Mouse (Mus musculus): ENCODE measurements around the gene Svs4.
"Not testable (repeated sequence)": the region's sequence is repeated elsewhere in the genome, so short reads cannot be mapped to it uniquely, and the experiment has no call there.

The Svs4 gene

DNA sequence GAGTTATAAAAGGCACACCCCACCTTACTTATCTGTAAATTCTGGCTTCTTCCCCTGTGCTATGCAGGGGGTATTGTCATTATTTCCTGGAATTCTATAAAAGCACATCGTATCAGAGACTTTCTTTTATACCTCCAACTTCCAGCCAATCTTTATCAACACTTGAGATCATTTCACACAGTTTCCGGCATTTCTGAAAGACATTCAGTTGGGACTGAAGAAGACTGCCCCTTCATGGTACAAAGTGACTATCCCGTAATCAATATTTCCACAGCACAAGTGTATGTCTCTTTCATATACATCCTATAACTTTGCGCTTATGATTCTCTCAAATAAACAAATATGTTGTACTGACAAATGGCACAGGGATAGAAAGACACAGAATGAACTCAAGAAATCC, at the start of gene Svs4:
TSS of gene Svs4 (minus strand) at position 101 of the 400 bp plus-strand sequence.
- no peak for DNase-seq (ENCODE audit: low spot score)

DNA sequence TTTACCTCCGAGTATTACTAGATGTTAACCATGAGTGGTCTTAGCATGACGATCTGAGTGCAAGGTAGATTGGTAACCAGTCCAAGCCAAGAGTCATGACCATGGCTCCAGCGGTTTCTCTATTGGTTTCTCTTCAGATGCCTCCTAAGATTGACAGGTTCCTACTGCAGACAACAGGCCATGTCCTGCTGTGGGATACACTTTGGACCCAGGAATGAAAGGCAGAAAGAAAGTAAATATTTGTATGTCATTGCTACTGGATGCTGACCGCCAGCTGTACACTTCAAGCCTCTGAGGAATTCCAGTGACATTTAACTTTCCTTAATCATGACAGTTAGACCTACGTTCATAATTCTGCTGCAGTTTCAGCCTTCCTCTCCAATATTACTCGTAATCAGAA, 42.7 kb upstream of the Svs4 start:
- DNase-seq (ENCODE audit: low spot score), result no peak

DNA sequence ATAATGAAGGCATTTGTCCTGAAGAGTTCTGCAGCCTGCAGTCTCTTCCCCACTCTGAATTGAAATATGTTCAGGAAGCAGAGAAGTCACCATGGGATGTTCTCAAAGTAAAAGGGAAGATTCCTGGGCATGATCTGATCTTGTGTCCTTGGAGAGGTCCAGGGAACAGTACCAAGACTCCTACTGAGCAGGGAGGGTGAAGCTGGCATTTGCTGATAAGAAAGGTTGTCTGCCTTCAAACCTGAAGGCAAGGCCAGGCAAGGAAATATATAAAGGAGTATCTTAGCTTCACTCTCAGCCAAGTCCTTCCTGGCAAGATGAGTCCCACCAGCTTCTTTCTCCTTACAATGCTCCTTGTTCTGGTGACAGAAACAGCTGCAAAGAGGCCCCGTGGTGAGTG, 38.2 kb upstream of the Svs4 start, which contains the start of gene Svs6:
TSS of gene Svs6 (plus strand) at position 301 of the 400 bp plus-strand sequence.
- DNase-seq (ENCODE audit: low spot score), result not testable (repeated sequence)

DNA sequence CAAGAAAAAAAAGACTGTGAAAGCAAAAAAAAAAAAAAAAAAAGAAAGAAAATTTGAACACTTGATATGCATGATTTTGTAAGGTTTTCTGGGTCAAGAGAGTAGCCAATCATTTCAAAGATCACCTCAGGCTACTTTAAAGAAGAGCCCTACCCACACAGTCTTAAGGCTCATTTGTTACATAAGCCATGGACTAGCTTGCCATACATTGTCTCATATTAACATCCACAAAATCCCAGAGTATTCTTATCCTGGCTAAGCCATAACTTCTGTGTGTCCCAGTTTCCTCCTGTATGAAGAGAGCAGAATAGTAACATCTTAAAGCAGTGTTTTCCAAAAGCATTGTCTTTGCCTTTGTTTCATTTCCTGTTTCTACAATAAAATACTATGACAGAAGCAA, 37.2 kb upstream of the Svs4 start:
- not testable (repeated sequence) for DNase-seq (ENCODE audit: low spot score)

DNA sequence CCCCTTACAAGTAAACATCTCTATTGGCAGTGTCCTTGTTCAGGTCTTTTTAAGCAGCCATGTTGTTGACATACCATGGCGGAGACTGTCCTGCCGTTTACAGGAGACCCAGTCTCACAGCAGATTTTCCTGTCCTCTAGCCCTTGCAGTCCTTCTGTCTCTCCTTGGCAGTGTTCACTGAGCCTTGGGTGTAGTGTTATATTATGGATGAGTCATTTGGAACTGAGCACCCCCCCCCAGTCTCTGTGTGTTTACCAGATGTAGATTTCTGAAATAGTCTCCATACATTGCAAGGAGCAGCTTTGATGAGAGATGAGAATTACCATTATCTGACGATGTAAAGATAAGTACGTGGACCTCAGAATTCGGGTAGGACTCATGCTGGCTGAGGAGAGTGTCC, 34.3 kb upstream of the Svs4 start:
- no peak for DNase-seq (ENCODE audit: low spot score)

DNA sequence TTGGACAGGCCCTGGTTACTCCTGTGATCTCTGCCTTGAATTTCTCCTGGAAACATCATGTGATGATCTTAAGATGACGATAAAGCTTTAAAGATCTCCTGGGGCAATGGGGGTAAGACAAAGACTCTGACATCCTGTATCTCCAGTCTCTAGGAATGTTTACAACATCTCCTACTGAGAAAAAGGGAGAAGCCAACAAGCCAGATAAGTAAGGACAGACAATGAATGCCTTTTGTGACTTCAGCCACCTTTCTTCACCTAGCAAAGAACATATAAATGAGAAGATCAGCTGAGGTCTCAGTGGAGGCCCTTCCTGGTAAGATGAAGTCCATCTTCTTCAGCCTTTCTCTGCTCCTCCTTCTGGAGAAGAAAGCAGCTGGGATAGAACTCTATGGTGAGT, 10.7 kb upstream of the Svs4 start, which contains the start of gene Svs3a:
TSS of gene Svs3a (plus strand) at position 301 of the 400 bp plus-strand sequence.
- DNase-seq (ENCODE audit: low spot score), result not testable (repeated sequence)

DNA sequence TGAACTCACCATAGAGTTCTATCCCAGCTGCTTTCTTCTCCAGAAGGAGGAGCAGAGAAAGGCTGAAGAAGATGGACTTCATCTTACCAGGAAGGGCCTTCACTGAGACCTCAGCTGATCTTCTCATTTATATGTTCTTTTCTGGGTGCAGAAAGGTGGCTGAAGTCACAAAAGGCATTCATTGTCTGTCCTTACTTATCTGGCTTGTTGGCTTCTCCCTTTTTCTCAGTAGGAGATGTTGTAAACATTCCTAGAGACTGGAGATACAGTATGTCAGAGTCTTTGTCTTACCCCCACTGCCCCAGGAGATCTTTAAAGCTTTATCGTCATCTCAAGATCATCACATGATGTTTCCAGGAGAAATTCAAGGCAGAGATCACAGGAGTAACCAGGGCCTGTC, 21.7 kb downstream of the Svs4 start, which contains the start of gene Svs3b:
TSS of gene Svs3b (minus strand) at position 101 of the 400 bp plus-strand sequence.
- DNase-seq (ENCODE audit: low spot score), result not testable (repeated sequence)

DNA sequence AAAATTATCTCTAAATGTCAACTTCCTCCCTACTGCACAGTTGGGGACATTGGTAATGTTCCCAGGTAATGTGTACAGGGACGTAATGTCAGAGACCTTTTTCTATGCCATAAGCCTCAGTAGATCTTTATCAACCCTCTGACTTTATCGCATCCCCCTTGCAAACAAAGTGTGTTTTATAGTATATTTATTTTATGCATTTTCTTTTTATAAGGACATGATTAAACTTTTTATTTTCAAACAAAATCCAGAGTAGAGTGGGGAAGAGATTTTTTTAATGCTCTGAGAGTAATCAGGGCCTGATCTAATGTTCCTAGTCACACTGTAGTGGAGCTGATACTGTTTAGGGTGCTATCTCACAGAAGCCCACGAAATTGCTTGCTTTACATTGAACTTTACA, 39.9 kb downstream of the Svs4 start, which contains the start of gene Svs2:
TSS of gene Svs2 (minus strand) at position 101 of the 400 bp plus-strand sequence.
- DNase-seq (ENCODE audit: low spot score), result no peak

DNA sequence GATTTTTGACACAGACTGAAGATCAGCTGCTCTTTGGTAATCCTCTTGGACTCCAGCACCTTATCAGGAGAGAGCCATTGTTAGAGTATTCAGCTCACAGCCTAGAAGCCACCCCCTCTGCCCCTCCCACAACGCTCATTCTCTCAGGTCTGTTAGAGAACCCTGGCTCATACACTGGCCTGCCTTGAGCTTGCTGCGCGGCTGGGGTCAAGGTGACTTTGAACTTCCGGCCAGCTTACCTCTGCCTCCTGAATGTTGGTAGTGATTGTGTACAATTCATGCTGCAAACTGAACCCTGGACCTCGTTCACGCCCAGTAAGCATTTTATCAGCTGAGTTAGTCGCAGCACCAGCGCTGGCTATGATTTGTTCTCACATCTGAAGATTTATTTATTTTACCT, 45.6 kb downstream of the Svs4 start:
- no peak for DNase-seq (ENCODE audit: low spot score)

DNA sequence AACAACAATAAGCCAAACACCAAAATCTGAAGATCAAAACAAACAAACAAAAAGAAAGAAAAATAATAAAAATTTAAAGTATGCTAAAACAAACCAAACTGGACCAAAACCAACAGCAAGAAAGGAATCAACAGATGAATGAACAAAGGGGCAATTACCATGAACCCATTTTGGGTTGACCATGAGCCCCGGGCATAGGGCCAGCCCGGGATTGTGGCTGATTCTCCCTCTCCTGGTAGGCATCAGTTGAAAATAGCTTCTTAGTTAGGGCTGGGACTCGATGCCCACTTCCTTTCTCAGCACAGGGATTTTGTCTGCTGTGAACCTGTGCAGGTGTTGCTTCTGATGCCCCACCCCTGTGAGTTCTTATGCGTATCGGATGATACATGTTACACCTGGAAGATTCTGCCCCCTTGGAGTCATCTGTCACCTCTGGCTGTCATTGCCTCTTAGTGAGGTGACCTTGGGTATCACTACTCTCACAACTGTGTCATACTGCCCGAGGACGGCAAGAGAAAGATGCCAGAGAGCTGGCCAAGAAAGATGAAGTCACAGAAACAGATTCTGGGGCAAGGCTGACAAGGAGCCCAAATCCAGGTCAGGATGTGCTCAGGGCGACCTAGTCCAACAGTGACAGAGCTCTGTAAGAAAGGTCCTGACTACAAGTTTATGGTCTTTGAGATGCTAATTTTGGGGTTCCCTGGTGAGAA, 49.7 kb downstream of the Svs4 start:
- no peak for DNase-seq (ENCODE audit: low spot score)
